Mouse (Mus musculus): ENCODE measurements at regions not wholly inside any gene's neighbourhood (a gene's known extent, or its start where the extent isn't known, plus 50 kb on each side); places are given as distances from the start of the nearest gene placed in this dataset.

DNA sequence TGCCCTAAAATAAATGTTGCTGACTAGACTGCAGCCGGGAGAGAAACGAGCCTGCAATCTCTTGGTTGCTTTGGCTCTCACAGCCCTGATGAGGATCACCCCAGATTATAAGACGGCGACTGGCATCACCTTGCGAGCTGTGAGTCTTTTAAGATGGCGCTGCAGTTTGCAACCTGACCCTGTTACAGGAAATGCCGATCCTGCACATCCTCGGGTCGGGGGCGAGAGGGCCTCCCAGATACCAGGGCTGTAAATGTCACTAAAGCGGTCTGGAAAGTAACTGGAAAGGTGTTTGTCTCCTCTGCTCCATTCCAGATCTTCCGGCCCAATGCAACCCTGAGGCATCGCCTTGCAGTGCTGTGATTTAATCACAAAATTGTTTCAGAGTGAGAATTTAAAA lies 53.4 kb downstream of the Cartpt start:
- CTCF ChIA-PET = no interaction called here

DNA sequence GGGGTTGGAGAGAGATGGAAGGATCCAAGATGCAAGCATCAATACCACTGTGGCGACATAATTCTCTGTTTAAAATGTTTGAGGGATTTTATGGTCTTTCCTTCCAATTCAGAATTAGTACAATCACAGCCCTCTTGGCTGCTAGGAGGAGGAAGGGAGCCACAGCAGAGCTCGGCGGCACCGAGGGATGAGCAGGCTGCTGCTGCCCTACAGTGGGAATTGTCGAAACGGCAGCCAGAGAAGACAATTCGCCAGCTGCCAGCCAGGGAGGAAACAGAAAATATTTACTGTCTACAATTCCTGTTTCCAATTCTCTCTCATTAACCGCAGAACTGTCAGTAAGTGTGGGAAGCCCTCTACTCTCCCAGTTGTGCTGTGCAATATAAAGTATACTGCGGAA lies 58.3 kb downstream of the Cartpt start:
- CTCF ChIA-PET = no interaction called here

DNA sequence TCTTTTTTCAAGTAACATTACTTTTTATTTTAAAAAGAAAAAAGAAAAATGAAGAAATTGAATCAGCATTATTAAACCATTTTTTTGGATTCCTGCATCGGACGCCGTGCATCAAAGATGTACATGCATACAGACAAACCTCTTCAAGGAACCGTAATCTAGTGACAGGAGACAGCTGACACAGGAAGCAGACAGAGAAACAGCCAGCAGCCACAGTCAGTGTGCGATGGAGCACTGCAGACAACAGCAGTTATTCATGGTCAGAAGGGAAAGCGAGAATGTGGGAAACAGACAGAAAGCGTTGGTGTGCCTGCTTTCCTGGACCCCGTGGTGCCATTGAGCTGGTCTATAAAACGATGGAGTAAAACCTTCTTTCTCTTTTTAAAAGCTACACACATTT lies 61.4 kb downstream of the Cartpt start:
- CTCF ChIA-PET = no interaction called here

DNA sequence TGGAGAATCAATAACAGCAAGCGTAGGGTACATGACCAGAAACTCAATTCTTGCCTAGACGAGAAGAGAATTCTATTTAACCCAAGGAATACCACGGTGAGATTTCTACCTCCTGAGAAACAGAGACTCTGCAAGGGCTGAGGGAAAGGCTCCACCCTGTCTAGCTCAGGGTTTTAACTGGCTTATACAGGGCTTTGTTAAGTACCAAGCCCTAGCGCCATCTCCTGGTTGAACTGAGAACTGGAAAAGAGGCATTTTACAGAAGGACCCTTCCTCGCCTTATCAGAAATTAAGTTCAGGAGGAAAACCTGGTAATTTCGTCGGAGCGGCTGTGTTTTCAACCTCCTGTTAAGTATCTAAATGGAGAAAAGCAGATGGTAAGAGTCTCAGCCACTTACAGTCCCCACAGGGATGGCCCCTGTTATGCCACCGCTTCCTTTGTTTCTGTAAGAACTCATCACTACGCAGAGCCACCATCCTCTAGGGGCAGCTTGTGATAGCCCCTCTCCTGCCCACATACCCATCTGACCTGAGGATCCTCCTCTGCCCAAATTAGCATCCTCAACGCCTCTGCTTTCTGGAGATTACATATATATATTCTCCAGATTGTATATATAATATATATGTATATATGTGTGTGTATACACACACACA lies 63.0 kb downstream of the Cartpt start:
- CTCF ChIA-PET = interaction anchor here (0.5 kb wide), 1 partner anchor 61 kb away, joined by 3 read pairs; no protein-coding TSS in a partner anchor

GRCm38 (mm10) chr13:99837180-99837579 lies 63.7 kb downstream of the Cartpt start:
- CTCF ChIA-PET = interaction anchor here (0.5 kb wide), 1 partner anchor 62 kb away, joined by 3 read pairs; no protein-coding TSS in a partner anchor

DNA sequence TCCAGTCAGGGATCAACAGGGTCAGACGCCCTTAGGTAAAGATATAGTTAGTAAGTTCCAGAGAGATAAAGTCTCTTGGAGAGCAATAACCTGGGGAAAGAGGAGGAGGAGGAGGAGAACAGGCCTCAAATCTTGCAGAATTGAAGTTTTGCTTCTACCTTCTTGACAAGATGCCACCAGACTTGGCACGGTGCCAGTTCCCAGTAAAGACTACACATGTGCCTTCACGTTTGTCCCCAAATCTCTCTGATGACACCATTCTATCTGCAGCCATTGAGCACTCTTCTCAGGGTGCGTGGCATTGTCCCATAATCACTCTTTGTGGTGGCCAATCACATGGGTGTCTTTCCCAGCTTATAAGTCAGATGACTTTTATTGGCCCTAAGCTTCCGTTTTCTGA lies 64.3 kb downstream of the Cartpt start:
- CTCF ChIA-PET = no interaction called here

GRCm38 (mm10) chr13:99835518-99835917 lies 65.4 kb downstream of the Cartpt start:
- CTCF ChIA-PET = no interaction called here

GRCm38 (mm10) chr13:99830080-99830724 lies 70.7 kb downstream of the Cartpt start:
- CTCF ChIA-PET = no interaction called here

DNA sequence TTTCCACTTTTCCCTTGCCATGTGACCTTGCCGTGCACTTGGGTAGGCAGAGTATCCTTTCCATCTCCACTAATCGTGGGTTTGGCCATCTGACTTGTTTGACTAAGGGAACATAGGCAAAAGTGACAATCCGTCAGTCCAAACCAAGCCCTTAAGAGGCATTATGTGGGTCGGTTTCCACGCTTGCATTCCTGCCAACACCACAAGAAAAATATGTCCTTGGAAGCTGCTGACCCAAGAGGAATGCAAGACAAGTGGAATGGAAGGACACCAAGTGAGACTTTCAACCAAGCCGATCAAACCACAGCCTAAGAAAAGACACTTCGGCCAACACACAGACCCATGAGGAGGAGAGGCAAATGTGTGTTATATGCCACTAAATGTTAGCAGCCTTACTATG lies 73.3 kb downstream of the Cartpt start:
- CTCF ChIA-PET = no interaction called here

DNA sequence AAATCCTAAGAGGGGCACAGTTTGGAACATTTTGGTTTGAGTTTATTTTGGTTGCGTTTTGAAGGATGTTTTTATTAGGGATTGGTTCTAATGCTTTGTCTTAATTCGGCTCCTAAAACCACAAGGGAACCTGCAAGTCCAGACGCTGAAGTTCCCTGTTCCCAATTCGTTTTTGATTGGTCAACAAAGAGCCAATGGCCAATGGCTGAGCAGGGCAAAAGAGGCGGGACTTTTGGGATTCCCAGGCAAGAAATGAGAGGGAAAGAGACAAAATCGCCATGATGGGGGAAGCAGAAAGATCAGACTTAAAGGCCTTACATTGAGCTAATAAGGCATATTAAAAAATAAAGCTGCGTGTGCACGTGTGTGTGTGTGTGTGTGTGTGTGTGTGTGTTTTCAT lies 76.3 kb downstream of the Cartpt start:
- CTCF ChIA-PET = no interaction called here

DNA sequence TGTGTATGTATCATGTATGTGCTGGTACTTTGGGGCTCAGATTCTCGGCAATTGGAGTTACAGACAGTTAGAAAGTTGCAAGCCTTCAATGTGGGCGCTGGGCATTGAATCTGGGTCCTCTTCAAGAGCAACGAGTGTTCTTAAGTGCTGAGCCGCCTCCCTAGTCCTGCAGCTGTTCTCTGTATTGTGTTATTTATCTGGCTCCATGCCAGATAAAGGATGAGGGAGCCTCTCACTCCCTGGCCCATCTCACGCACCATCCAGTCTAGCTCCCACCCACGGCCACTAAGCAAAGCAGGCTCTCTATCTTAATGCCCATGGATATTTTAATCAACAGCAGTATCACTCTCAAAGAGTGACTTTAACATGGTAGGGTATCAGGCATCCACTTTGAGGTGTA lies 84.2 kb downstream of the Cartpt start:
- CTCF ChIA-PET = no interaction called here

DNA sequence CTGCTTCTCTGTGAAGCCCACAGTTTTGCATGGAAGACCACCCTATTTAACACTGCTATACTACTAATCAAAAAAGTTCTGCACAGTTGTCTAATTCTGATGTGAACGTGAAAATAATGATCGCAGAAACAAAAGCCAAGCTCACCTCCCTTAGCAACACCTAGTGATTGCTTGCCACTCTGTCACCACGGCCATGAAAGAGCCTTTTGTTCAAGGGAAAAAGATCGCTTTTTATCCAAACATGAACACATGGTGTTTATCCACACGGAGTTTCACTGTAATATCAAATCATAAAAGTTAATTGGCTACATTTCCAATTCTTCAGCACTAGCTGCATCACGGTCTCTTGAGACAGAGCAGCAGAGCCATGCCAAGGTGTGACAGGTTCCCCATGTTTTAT lies 85.1 kb downstream of the Cartpt start:
- CTCF ChIA-PET = no interaction called here

GRCm38 (mm10) chr13:99814801-99815200 lies 86.1 kb downstream of the Cartpt start:
- CTCF ChIA-PET = no interaction called here

DNA sequence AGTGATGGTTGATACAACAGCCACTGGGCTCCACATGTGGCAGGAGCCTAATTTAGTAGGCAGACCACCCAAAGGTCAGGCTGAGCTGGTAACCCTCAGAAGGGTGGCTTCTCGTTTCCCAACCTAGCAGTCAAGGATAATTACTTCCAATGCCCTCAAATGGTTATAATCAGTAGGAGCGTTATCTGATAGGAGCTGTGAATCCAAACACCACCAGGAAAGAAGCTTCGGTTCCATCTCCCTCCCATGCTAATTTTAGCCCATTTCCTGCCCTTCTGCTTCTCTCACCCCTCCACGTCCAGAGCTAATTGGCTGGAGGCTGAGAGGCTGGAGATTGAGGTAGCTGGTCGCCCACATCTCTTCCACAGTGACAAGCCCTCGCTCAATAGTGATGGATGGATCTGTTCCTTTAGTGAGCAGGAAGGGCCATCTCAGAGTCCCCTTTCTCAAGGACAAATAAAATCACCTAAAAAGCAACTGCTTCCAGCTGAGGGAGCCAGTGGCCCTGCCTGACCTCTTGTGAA lies 86.8 kb downstream of the Cartpt start:
- CTCF ChIA-PET = no interaction called here

DNA sequence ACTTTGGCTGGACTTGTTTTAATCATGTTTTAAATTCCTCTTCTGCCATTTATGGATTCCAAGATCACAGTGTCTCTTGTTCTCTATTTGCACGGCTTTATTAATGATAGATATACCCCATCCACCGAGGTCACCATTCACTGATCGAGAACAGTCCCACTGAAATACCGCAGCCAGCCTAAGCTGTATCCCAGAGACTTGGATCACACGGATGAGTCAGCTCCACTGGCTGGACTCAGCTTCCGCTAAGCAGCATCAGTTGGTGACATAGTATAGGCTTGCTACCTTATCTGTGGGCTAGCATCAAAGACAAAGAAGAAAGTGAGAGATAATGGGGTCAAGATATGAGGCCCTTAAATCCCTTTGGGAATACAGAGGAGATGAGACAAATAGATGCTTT lies 106.4 kb downstream of the Cartpt start:
- CTCF ChIA-PET = no interaction called here

GRCm38 (mm10) chr13:99793786-99794435 lies 107.0 kb downstream of the Cartpt start:
- CTCF ChIA-PET = no interaction called here

DNA sequence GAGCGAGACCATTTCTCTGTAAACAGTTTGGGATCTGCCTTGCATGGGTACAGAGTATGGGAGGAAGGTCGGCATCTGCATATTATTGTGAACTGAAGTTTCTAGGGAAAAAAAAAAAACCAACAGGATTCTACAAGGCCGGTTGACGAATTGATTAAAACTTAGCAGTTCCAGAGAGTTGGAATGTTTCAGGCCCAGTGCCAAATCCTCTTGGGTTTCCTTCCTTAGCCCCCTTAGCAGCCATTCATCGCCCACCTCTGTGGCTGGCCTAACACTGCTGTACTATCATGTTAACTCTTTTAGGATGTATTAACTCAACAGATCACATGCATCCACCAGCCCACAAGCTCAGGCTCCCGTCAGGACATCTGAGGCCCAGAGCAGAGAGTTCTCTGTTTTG lies 107.9 kb downstream of the Cartpt start:
- CTCF ChIA-PET = no interaction called here

- CTCF ChIA-PET = no interaction called here
Observed at GRCm38 (mm10) chr13:99790951-99791350, 109.9 kb downstream of the Cartpt start.

- CTCF ChIA-PET = no interaction called here
Observed at GRCm38 (mm10) chr13:99787760-99788159, 113.1 kb downstream of the Cartpt start.

GRCm38 (mm10) chr13:99785427-99785826 lies 115.5 kb downstream of the Cartpt start:
- CTCF ChIA-PET = no interaction called here

GRCm38 (mm10) chr13:99784314-99784713 lies 116.6 kb downstream of the Cartpt start:
- CTCF ChIA-PET = no interaction called here

- CTCF ChIA-PET = no interaction called here
Observed at GRCm38 (mm10) chr13:99782883-99783721, 117.8 kb downstream of the Cartpt start.
